Mouse (Mus musculus) CH12.LX (cell line): ENCODE measurements around the gene Ankrd39.

Experiments used
- CTCF ChIP-seq, 2 experiments: IDR thresholded peaks in 1 of 2; conservative IDR thresholded peaks in 1 of 2; 2 replicates each; pipeline ENCODE4 v1.5.1; 2011 to 2012; ENCODE audit warnings: low read depth in 2 of 2, low read length in 2 of 2, improper control_type of control experiment in 1 of 2, inconsistent platforms in 1 of 2, mild to moderate bottlenecking in 1 of 2, moderate library complexity in 1 of 2
- ELF1 ChIP-seq: IDR thresholded peaks from 2 replicates; pipeline ENCODE4 v1.6.1; 2014; ENCODE audit warnings: low read depth, mild to moderate bottlenecking, inconsistent platforms, low read length, improper control_type of control experiment
- EP300 ChIP-seq: IDR thresholded peaks from 2 replicates; pipeline ENCODE4 v1.6.1; 2011; ENCODE audit warnings: low read length, improper control_type of control experiment

DNA sequence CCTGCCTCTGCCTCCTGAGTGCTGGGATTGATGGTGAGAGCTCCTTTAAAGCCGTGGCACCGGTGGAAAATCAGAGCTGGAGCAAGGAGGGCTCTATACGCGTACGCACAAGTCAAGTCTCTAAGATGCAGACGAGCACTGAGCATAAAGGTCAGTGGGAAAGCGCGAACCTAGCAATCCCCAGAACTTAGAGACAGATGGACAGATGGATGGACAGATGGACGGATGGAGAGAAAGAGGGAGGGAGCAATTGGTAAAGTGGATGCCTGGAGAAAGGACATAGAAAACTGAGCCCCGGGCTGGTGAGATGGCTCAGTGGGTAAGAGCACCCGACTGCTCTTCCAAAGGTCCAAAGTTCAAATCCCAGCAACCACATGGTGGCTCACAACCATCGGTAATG lies 6.4 kb downstream of the Ankrd39 start:
- TF ChIP-seq EP300 (no peak), CTCF (conservative IDR thresholded peaks at IDR 0.05 in 1 of 2, IDR thresholded peaks at IDR 0.05 in 1 of 2; ENCODE audit: low read depth in 2 of 2, low read length in 2 of 2) (no peak), ELF1 (no peak)
